Mouse (Mus musculus) liver, postnatal 0 days (tissue): Measurements from ENCODE around the gene Vwa5b1.

Experiments used
- CTCF ChIP-seq: sonication (generic); IDR thresholded peaks from 2 replicates; pipeline ENCODE4 v1.5.1; 2016; ENCODE audit warnings: antibody characterized with exemption, low read depth
- EP300 ChIP-seq: IDR thresholded peaks from 2 replicates; pipeline ENCODE4 v1.6.1; 2016; ENCODE audit warnings: antibody characterized with exemption, low read depth, mild to moderate bottlenecking

DNA sequence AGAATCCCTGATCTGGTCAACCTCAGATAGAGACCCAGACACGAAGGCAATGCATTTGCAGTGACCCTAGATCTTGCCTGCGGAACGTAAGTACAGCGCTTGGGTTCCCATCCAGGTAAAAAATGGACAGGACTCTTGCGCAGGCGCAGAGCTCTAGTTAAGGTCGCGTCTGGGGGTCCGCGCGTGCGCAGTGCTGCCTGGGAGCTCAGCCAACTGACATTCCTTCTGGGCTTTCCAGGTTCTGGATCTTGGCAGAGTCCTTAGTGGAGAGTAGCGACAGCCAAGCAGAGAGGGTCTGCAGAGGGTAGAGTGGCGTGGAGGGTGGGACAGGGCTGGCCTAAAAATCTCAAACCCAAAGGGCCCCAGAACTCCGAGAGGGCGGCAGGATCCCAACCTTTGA is 41.9 kb upstream of the Vwa5b1 start:
- no peak for TF ChIP-seq EP300
- no peak for TF ChIP-seq CTCF
